Mouse (Mus musculus) hindbrain, embryonic 16.5 days (tissue): ENCODE data around the gene Dock1. TPM values are rescaled to one million over a fixed set of nuclear protein-coding genes. Genes with fewer than 3 reads are reported as not detected.

Experiments used
- ATAC-seq: fragments of 200-750 bp; cut with Nextera tagmentation; 2 replicates; pipeline ENCODE4 v1.8.0; 2017; ENCODE audit warnings: moderate TSS enrichment, moderate library complexity
- H3K27ac ChIP-seq: fragments of 300-500 bp; sonication (generic); 2 replicates; pipeline ENCODE4 v1.5.1; 2014; ENCODE audit warnings: low read depth, mild to moderate bottlenecking, control low read depth, low read length, moderate library complexity
- H3K27me3 ChIP-seq: fragments of 300-500 bp; sonication (generic); replicated peaks from 2 replicates; pipeline ENCODE4 v1.6.1; 2014; ENCODE audit warnings: low read length; ENCODE audit not compliant: control insufficient read depth, insufficient read depth
- H3K36me3 ChIP-seq: fragments of 300-500 bp; sonication (generic); 2 replicates; pipeline ENCODE4 v1.6.1; 2014; ENCODE audit warnings: mild to moderate bottlenecking, low read length, moderate library complexity, mixed read lengths; ENCODE audit not compliant: control insufficient read depth, insufficient read depth
- H3K4me1 ChIP-seq: fragments of 300-500 bp; sonication (generic); 2 replicates; pipeline ENCODE4 v1.6.1; 2014; ENCODE audit warnings: low read depth, low read length; ENCODE audit not compliant: control insufficient read depth, insufficient read depth
- H3K4me2 ChIP-seq: fragments of 300-500 bp; sonication (generic); 2 replicates; pipeline ENCODE4 v1.6.1; 2014; ENCODE audit warnings: mild to moderate bottlenecking, low read length, control low read depth, moderate library complexity
- H3K4me3 ChIP-seq: fragments of 300-500 bp; sonication (generic); 2 replicates; pipeline ENCODE4 v1.5.1; 2014; ENCODE audit warnings: mild to moderate bottlenecking, low read length, control low read depth, moderate library complexity
- H3K9ac ChIP-seq: fragments of 300-500 bp; sonication (generic); 2 replicates; pipeline ENCODE4 v1.6.1; 2014; ENCODE audit warnings: low read depth, mild to moderate bottlenecking, control low read depth, low read length, moderate library complexity
- H3K9me3 ChIP-seq: fragments of 300-500 bp; sonication (generic); 2 replicates; pipeline ENCODE4 v1.6.1; 2014; ENCODE audit warnings: mild to moderate bottlenecking, low read length, moderate library complexity; ENCODE audit not compliant: control insufficient read depth
- WGBS: fragments of 180-500 bp; shearing (Covaris S2); extraction: QIAGEN DNeasy Blood & Tissue Kit; methylation state at CpG from one replicate; pipeline ENCODE4 v1.1.7; 2014; 5-methylcytosine and 5-hydroxymethylcytosine counted together
- polyA plus RNA-seq: library from polyadenylated mRNA; unstranded; fragments of >200 nt; fragmentation: Nextera tagmentation; extraction: Ambion mirVana; gene quantifications from 2 replicates; pipeline ENCODE4 v1.2.1, GENCODE M21; 2015

Dock1 gene
- polyA plus RNA-seq, 1 experiment from 2014 or later: 8.9 TPM

GRCm38 (mm10) chr7:135077340-135077739, 406.9 kb downstream of the Dock1 start:
- no peak overlapping the region for H3K9ac ChIP-seq
- WGBS: 31% methylated on average over 6 of the region's 6 CpGs
- ATAC-seq: no peak
- H3K9me3 ChIP-seq: no peaks in the 10 kb centered on the region
- peaks cover 7% of the 10 kb centered on the region; the same call in 1 of the 2 replicates for H3K4me1 ChIP-seq
- H3K36me3 ChIP-seq: no peaks in the 10 kb centered on the region
- no peak overlapping the region for H3K4me3 ChIP-seq
- H3K27me3 ChIP-seq: no peaks in the 10 kb centered on the region
- no peak overlapping the region for H3K4me2 ChIP-seq
- H3K27ac ChIP-seq: no peak overlapping the region

GRCm38 (mm10) chr7:135077806-135078205, 407.4 kb downstream of the Dock1 start:
- Histone ChIP-seq H3K4me3 (no peak overlapping the region), H3K4me1 (peaks cover 7% of the 10 kb centered on the region; the same call in 1 of the 2 replicates), H3K9me3 (no peaks in the 10 kb centered on the region), H3K4me2 (no peak overlapping the region), H3K36me3 (no peaks in the 10 kb centered on the region), H3K27me3 (no peaks in the 10 kb centered on the region), H3K9ac (no peak overlapping the region), H3K27ac (no peak overlapping the region)
- 42% methylated on average over 10 of the region's 10 CpGs for WGBS
- no peak; the same call in 1 of the 2 replicates for ATAC-seq

- WGBS: 88% methylated on average over 8 of the region's 8 CpGs
- no peak overlapping the region for H3K4me2 ChIP-seq
- no peaks in the 10 kb centered on the region for H3K4me1 ChIP-seq
- no peak overlapping the region for H3K27ac ChIP-seq
- H3K36me3 ChIP-seq: no peaks in the 10 kb centered on the region
- no peaks in the 10 kb centered on the region for H3K27me3 ChIP-seq
- H3K9ac ChIP-seq: no peak overlapping the region
- no peak for ATAC-seq
- no peaks in the 10 kb centered on the region for H3K9me3 ChIP-seq
- H3K4me3 ChIP-seq: no peak overlapping the region
Measured at GRCm38 (mm10) chr7:135083421-135083820, 413.0 kb downstream of the Dock1 start.

- no peak overlapping the region for H3K9ac ChIP-seq
- H3K4me3 ChIP-seq: no peak overlapping the region
- H3K36me3 ChIP-seq: no peaks in the 10 kb centered on the region
- no peak for ATAC-seq
- no peak overlapping the region for H3K4me2 ChIP-seq
- H3K27me3 ChIP-seq: no peaks in the 10 kb centered on the region
- H3K27ac ChIP-seq: no peak overlapping the region
- no peaks in the 10 kb centered on the region for H3K4me1 ChIP-seq
- 86% methylated on average over 7 of the region's 7 CpGs for WGBS
- no peaks in the 10 kb centered on the region for H3K9me3 ChIP-seq
Measured at GRCm38 (mm10) chr7:135084069-135084468, 413.6 kb downstream of the Dock1 start.

GRCm38 (mm10) chr7:135086556-135086955, 416.1 kb downstream of the Dock1 start:
- no peak for ATAC-seq
- WGBS: 87% methylated on average over 5 of the region's 5 CpGs

GRCm38 (mm10) chr7:135089626-135090025, 419.2 kb downstream of the Dock1 start:
- Histone ChIP-seq H3K4me2 (no peak overlapping the region), H3K4me1 (no peaks in the 10 kb centered on the region), H3K36me3 (no peaks in the 10 kb centered on the region), H3K4me3 (no peak overlapping the region), H3K27me3 (no peaks in the 10 kb centered on the region), H3K27ac (no peak overlapping the region), H3K9ac (no peak overlapping the region), H3K9me3 (no peaks in the 10 kb centered on the region)
- 88% methylated on average over 4 of the region's 4 CpGs for WGBS
- ATAC-seq: no peak

More at GRCm38 (mm10) chr7:135086556-135086955, 416.1 kb downstream of the Dock1 start:
- no peaks in the 10 kb centered on the region for H3K27me3 ChIP-seq
- no peak overlapping the region for H3K4me3 ChIP-seq
- no peak overlapping the region for H3K27ac ChIP-seq
- no peaks in the 10 kb centered on the region for H3K4me1 ChIP-seq
- H3K9me3 ChIP-seq: no peaks in the 10 kb centered on the region
- H3K9ac ChIP-seq: no peak overlapping the region
- H3K4me2 ChIP-seq: no peak overlapping the region
- no peaks in the 10 kb centered on the region for H3K36me3 ChIP-seq

GRCm38 (mm10) chr7:135093851-135094250, 423.4 kb downstream of the Dock1 start:
- Histone ChIP-seq H3K4me1 (no peaks in the 10 kb centered on the region), H3K27ac (no peak overlapping the region), H3K4me3 (no peak overlapping the region), H3K36me3 (no peaks in the 10 kb centered on the region), H3K27me3 (no peaks in the 10 kb centered on the region), H3K9ac (no peak overlapping the region), H3K4me2 (no peak overlapping the region), H3K9me3 (no peaks in the 10 kb centered on the region)
- ATAC-seq: no peak
- 57% methylated on average over 2 of the region's 2 CpGs for WGBS

GRCm38 (mm10) chr7:135101921-135102320, 431.5 kb downstream of the Dock1 start:
- no peak overlapping the region for H3K9ac ChIP-seq
- H3K27ac ChIP-seq: no peak overlapping the region
- no peak overlapping the region for H3K4me3 ChIP-seq
- H3K4me2 ChIP-seq: no peak overlapping the region
- H3K4me1 ChIP-seq: no peaks in the 10 kb centered on the region
- no peak for ATAC-seq
- no peaks in the 10 kb centered on the region for H3K9me3 ChIP-seq
- 91% methylated on average over 7 of the region's 7 CpGs for WGBS
- no peaks in the 10 kb centered on the region for H3K27me3 ChIP-seq
- H3K36me3 ChIP-seq: no peaks in the 10 kb centered on the region

- whole genome bisulfite sequencing: 81% methylated on average over 3 of the region's 3 CpGs
- Histone ChIP-seq H3K4me3 (no peak overlapping the region), H3K4me2 (no peak overlapping the region), H3K27ac (no peak overlapping the region), H3K27me3 (no peaks in the 10 kb centered on the region), H3K9me3 (no peaks in the 10 kb centered on the region), H3K4me1 (no peaks in the 10 kb centered on the region), H3K9ac (no peak overlapping the region), H3K36me3 (no peaks in the 10 kb centered on the region)
- no peak for ATAC-seq
Measured at GRCm38 (mm10) chr7:135106536-135106935, 436.1 kb downstream of the Dock1 start.

- Histone ChIP-seq H3K27me3 (no peaks in the 10 kb centered on the region), H3K36me3 (no peaks in the 10 kb centered on the region), H3K27ac (no peak overlapping the region), H3K4me2 (no peak overlapping the region), H3K4me1 (no peaks in the 10 kb centered on the region), H3K9me3 (no peaks in the 10 kb centered on the region), H3K9ac (no peak overlapping the region), H3K4me3 (no peak overlapping the region)
- no peak for ATAC-seq
- 96% methylated on average over 1 of the region's 1 CpGs for WGBS
Measured at GRCm38 (mm10) chr7:135110307-135110706, 439.9 kb downstream of the Dock1 start.
